Mouse (Mus musculus): ENCODE results near the gene Id3. TPM values are rescaled to one million over a fixed set of nuclear protein-coding genes. Genes with fewer than 3 reads are reported as not detected.

The Id3 gene
- total and polyA plus RNA-seq, 2 experiments from 2014 or later, result 253 to 344 TPM

- H3K9ac ChIP-seq (replicated peaks; ENCODE audit: low read length), result no peak overlapping the region
- peak overlapping the region; percentile 62 for H3K4me2 ChIP-seq (ENCODE audit: low read depth, low read length)
- ATAC-seq (no peak), DNase-seq (ENCODE audit: low spot score) (no peak)
- peak overlapping the region; percentile 55; the same call in 1 of the 2 replicates for H3K4me3 ChIP-seq (ENCODE audit: low read length)
- 11% methylated on average over 17 of the region's 17 CpGs for WGBS
- no peaks in the 10 kb centered on the region for H3K36me3 ChIP-seq (ENCODE audit: insufficient read depth, low read length)
- TF ChIP-seq CTCF (IDR thresholded peaks at IDR 0.05; ENCODE audit: low read depth), result no peak
- peaks cover 19% of the 10 kb centered on the region for H3K27me3 ChIP-seq (ENCODE audit: insufficient read depth, low read length)
- 0 out of 2 replicates have a peak, but pooled peaks cover 13% of the 10 kb centered on the region for H3K4me1 ChIP-seq (ENCODE audit: insufficient read depth, low read length)
- no peaks in the 10 kb centered on the region for H3K9me3 ChIP-seq (ENCODE audit: low read length)
- peak overlapping the region; percentile 76 for H3K27ac ChIP-seq
Observed at GRCm38 (mm10) chr4:136142267-136143192, 767 bp upstream of the Id3 start.

- peak; percentile 42 for DNase-seq (ENCODE audit: low spot score)
Observed at GRCm38 (mm10) chr4:136144126-136144926, 1.0 kb downstream of the Id3 start.

GRCm38 (mm10) chr4:136144927-136145292 is 1.6 kb downstream of the Id3 start:
- Histone ChIP-seq H3K4me3 (ENCODE audit: low read length) (peak overlapping the region; percentile 55), H3K4me1 (ENCODE audit: insufficient read depth, low read length) (peaks cover 13% of the 10 kb centered on the region; the same call in 1 of the 2 replicates), H3K4me2 (ENCODE audit: low read depth, low read length) (peak overlapping the region; percentile 62), H3K27me3 (ENCODE audit: insufficient read depth, low read length) (peaks cover 19% of the 10 kb centered on the region), H3K9ac (replicated peaks; ENCODE audit: low read length) (peak overlapping the region; percentile 70), H3K27ac (peak overlapping the region; percentile 80), H3K36me3 (ENCODE audit: insufficient read depth, low read length) (no peaks in the 10 kb centered on the region), H3K9me3 (ENCODE audit: low read length) (no peaks in the 10 kb centered on the region)
- WGBS, result under 1% methylated on average over 11 of the region's 11 CpGs
- ATAC-seq (no peak), DNase-seq (ENCODE audit: low spot score) (no peak)
- no peak for TF ChIP-seq CTCF (IDR thresholded peaks at IDR 0.05; ENCODE audit: low read depth)

More at GRCm38 (mm10) chr4:136144126-136144926, 1.0 kb downstream of the Id3 start:
- H3K4me3 ChIP-seq (ENCODE audit: low read length), result peak overlapping the region; percentile 55
- TF ChIP-seq CTCF (IDR thresholded peaks at IDR 0.05; ENCODE audit: low read depth), result no peak
- H3K4me2 ChIP-seq (ENCODE audit: low read depth, low read length), result peak overlapping the region; percentile 62
- no peaks in the 10 kb centered on the region for H3K36me3 ChIP-seq (ENCODE audit: insufficient read depth, low read length)
- H3K9me3 ChIP-seq (ENCODE audit: low read length), result no peaks in the 10 kb centered on the region
- H3K4me1 ChIP-seq (ENCODE audit: insufficient read depth, low read length), result peaks cover 16% of the 10 kb centered on the region; the same call in 1 of the 2 replicates
- H3K9ac ChIP-seq (replicated peaks; ENCODE audit: low read length), result peak overlapping the region; percentile 70
- no peak for ATAC-seq
- WGBS, result under 1% methylated on average over 50 of the region's 50 CpGs
- peaks cover 19% of the 10 kb centered on the region for H3K27me3 ChIP-seq (ENCODE audit: insufficient read depth, low read length)
- H3K27ac ChIP-seq, result peak overlapping the region; percentile 80

GRCm38 (mm10) chr4:136145362-136145885 is 2.1 kb downstream of the Id3 start:
- WGBS, result 14% methylated on average over 11 of the region's 11 CpGs

GRCm38 (mm10) chr4:136145991-136146711 is 2.9 kb downstream of the Id3 start:
- Histone ChIP-seq H3K4me2 (ENCODE audit: low read depth, low read length) (peak overlapping the region; percentile 62), H3K9me3 (ENCODE audit: low read length) (no peaks in the 10 kb centered on the region), H3K36me3 (ENCODE audit: insufficient read depth, low read length) (no peaks in the 10 kb centered on the region), H3K4me3 (ENCODE audit: low read length) (peak overlapping the region; percentile 55; the same call in 1 of the 2 replicates), H3K27me3 (ENCODE audit: insufficient read depth, low read length) (peaks cover 19% of the 10 kb centered on the region), H3K4me1 (ENCODE audit: insufficient read depth, low read length) (peaks cover 13% of the 10 kb centered on the region; the same call in 1 of the 2 replicates), H3K9ac (replicated peaks; ENCODE audit: low read length) (peak overlapping the region; percentile 70; the same call in 1 of the 2 replicates), H3K27ac (peak overlapping the region; percentile 80; the same call in 1 of the 2 replicates)
- 21% methylated on average over 7 of the region's 7 CpGs for WGBS
- ATAC-seq (no peak), DNase-seq (ENCODE audit: low spot score) (no peak)
- no peak for TF ChIP-seq CTCF (IDR thresholded peaks at IDR 0.05; ENCODE audit: low read depth)

More at GRCm38 (mm10) chr4:136145362-136145885, 2.1 kb downstream of the Id3 start:
- ATAC-seq (no peak), DNase-seq (ENCODE audit: low spot score) (no peak)
- no peak for TF ChIP-seq CTCF (IDR thresholded peaks at IDR 0.05; ENCODE audit: low read depth)
- H3K9ac ChIP-seq (replicated peaks; ENCODE audit: low read length), result peak overlapping the region; percentile 70
- H3K27ac ChIP-seq, result peak overlapping the region; percentile 80
- H3K9me3 ChIP-seq (ENCODE audit: low read length), result no peaks in the 10 kb centered on the region
- peaks cover 19% of the 10 kb centered on the region for H3K27me3 ChIP-seq (ENCODE audit: insufficient read depth, low read length)
- H3K4me2 ChIP-seq (ENCODE audit: low read depth, low read length), result peak overlapping the region; percentile 62
- H3K4me3 ChIP-seq (ENCODE audit: low read length), result peak overlapping the region; percentile 55
- no peaks in the 10 kb centered on the region for H3K36me3 ChIP-seq (ENCODE audit: insufficient read depth, low read length)
- peaks cover 13% of the 10 kb centered on the region; the same call in 1 of the 2 replicates for H3K4me1 ChIP-seq (ENCODE audit: insufficient read depth, low read length)
